Mouse (Mus musculus) adrenal gland (tissue): ENCODE data around the gene Rfc2.

Experiments used
- intact Hi-C: fragments of 180-260 bp; cut with DNase I; formaldehyde crosslinking; loops from one replicate; pipeline ENCODE4 v1.15.1; 2025
- long read RNA-seq, 2 experiments: library from polyadenylated mRNA; unstranded; transcript quantifications; one replicate each; pipeline ENCODE4 v2.0.0; 2020; ENCODE audit warnings: borderline replicate concordance in 1 of 2; ENCODE audit not compliant: insufficient replicate concordance in 1 of 2

The Rfc2 gene
- long read RNA-seq, experiment 1, full-length matches to known transcripts, result 56 of 61 reads
- long read RNA-seq, experiment 1, partial matches to known transcripts, result 2 of 61 reads
- long read RNA-seq, experiment 1, other reads (novel, unspliced or antisense), result 3 of 61 reads
- long read RNA-seq, experiment 2, full-length matches to known transcripts, result 90 of 98 reads
- long read RNA-seq, experiment 2, partial matches to known transcripts, result 0 of 98 reads
- long read RNA-seq, experiment 2, other reads (novel, unspliced or antisense), result 8 of 98 reads

DNA sequence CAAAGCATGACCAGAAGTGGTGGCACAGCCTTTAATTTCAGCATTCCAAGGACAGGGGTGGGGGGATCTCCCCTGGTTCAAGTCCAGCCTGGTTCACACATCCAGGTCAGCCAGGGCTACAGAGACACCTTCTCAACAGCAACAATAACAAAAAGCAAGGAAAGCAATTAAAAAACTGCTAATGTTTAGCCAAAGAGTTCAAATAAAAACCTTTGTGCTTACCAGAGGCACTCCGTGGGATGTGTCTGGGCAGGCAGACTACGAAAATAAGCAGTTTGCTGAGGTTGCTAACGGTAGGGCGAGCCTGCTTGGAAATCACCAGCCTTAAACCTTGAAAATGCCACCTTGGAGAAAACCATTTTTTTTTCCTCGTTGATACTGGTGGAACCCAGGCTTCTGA, at the start of gene Rfc2:
Gene Rfc2, plus strand, starts transcription at position 221 of the 400 bp plus-strand sequence.
- intact Hi-C loops, result no loop called here

DNA sequence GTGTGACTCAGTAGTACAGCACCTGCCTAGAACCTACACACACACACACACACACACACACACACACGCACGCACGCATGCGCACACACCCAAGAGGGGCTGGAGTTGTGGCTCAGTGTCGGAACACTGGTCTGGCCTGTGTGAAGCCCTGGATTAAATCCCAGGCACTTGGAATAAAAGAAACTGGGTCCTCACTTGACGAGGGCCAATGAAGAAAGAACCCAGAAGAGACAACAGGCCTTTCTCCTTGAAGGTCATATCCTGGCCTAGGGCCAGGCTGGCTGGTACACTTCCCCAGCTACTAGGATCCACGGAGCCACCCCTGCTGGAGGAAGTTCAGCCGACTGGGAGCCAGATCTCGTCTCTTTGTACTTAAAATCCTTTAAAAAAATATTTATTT, 49.6 kb upstream of the Rfc2 start:
- intact Hi-C loops, result no loop called here

DNA sequence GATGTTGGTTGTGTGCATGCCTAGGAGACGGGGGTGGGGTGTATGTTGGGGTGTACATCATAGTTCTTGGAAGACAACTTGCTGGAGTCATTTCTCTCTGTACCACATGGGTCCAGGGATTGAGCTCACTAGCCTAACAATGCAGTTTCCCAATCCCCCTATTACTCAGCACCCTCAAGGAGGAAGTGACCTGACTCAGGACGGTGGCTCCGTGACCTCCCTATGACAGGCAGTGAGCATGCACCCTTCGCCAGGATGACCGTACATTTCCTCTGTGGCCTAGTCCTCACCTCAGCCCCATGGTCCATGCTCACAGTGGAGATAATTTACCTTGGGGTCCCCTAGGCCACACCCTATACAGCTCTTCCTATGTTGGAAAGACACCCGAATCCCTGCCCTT, 48.7 kb upstream of the Rfc2 start:
- intact Hi-C loops, result no loop called here

DNA sequence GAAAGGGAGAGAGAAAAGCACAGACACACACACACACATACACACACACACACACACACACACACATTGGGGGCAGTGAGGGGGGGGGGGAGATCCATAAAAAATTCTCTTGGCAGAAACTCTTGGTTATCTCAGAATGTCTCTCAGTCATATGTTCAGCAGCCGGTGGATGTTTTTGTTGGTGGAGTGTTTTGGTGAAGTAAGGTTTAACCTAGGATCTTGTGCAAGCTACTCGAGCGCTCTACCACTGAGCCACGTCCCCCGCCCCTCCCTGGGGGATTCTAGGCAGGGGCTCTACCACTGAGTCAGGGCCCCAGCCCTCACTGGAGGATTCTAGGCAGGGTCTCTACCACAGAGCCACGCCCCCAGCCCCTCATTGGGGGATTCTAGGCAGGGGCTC, 45.1 kb upstream of the Rfc2 start:
- intact Hi-C loops, result no loop called here

DNA sequence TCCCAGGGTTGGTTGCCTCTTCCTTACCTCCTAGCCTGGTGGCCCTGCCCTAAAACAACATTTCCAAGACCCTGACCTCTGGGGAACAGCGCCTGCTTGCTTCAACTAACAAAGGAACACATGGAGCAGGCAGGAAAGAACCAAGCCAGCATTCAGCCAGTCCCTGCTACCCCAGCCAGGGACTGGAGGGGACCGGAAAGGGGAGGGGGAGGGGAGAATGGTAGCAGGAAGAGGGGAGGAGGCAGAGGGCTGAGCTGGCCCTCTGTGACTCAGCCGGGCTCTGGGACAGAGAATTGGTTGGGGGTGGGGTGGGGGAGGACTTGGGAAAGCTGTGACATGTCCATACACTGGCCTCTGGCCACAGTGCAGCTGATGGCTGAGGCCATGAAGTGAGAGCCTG, 41.3 kb upstream of the Rfc2 start:
- intact Hi-C loops, result loop anchor here (5.0 kb wide), 1 partner anchor 37 kb away; no protein-coding TSS in a partner anchor

DNA sequence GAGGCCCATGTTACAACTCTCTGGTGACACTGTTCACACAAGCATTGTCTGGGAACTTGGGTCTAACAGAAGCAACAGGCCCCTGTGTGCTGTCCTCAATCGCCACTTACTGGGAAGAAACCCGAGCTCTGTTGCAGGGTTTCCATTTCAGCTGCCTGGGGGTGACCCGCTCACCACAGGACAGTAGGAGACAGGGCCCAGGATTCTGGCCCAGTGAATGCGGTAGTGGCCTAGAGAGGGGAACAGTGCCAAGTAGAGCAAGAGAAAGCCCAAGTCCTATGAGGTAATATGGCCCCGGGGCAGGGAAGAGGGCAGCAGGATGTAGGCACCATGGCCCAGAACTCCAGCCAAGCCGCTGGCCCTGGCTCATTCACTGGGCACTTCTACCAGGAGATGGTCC, 40.3 kb upstream of the Rfc2 start:
- intact Hi-C loops, result loop anchor here (5.0 kb wide), 1 partner anchor 36 kb away; no protein-coding TSS in a partner anchor

DNA sequence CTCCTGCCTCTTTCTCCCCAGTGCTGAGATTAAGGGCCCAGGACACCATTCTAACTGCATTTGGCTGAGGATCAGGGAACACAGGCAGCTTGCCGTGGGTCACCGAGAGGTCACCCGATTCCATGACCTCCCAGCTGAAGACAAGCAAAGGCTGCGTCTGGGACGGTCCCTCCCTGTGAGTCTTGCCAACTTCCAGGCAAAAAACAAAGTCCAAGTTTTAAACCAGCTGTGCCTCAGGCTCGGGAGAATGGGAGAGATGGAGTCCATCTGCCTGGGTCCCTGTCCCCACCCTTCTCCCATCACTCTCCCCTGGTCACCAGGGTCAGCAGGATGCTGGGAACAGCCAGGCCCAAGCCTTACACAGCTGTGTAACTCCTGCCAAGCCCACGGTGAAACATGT, 39.5 kb upstream of the Rfc2 start:
- intact Hi-C loops, result loop anchor here (5.0 kb wide), 1 partner anchor 36 kb away; no protein-coding TSS in a partner anchor

DNA sequence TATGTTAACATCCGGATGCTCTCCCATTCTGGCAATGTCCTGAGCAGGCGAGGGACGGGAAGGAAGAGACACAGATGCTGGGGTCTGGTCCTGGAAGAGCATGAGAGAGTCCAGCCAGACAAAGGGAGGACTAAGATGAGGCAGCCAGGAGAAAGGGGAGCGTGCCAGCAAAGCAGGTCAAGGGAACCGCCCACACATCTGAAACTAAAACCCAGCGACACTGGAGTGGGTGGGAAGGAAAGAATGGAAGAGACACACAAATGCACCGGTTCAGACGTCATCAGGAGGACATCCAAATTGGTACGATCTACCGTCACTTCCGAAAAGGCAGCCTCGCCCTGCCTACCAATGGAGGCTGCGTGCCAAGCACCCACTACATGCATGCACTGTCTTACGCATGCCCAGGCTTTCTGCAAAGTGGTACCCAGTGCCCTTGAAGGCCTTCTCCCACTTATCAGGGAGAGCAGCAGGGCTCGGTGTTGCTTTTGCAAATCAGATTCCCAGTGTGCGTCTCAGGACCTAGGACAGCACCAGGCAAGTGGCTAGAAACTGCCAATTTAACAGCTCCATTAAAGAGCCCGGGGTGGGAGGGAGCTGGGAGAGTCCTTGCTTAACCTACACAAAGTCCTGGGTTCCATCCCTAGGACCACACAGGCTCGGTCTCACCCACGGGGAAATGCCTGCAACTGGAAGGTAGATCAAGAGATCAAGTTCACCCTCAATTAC, 36.5 kb upstream of the Rfc2 start:
- intact Hi-C loops, result loop anchor here (5.0 kb wide), 1 partner anchor 33 kb away; no protein-coding TSS in a partner anchor

DNA sequence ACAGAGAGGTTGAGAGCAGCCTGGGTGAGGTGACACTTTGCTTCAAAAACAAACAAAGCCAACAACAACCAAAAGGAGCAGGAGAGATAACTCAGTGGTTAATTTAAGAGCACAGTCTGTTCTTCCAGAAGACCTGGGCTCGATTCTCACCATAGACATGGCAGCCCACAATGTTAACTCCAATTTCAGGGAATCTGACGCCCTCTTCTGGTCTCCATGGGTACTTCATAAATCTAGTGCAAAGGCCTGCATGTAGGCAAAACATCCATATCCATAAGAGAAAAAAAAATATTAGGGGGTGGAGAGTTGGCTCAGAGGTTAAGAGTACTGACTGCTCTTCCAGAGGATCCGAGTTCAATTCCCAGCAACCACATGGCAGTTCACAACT, 35.9 kb upstream of the Rfc2 start:
- intact Hi-C loops, result no loop called here

DNA sequence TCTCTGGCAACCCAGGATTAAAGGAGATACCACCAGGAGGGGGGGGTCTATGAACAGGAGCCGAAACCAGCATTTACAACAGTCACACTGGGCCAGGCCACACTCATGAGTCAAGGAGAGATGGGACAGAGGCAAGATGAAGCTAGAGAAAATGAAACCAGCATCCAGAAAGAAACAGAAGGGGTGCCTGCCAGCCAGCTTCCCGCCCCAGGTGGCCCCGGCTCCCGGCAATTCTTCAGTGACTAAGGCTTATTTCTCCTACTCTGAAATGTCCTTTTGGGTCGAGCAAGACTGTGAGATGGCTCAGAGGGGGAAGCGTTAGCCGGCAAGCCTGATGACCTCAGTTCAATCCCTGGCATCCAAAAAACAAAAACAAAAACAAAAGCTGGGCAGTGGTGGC, 34.4 kb upstream of the Rfc2 start:
- intact Hi-C loops, result no loop called here

DNA sequence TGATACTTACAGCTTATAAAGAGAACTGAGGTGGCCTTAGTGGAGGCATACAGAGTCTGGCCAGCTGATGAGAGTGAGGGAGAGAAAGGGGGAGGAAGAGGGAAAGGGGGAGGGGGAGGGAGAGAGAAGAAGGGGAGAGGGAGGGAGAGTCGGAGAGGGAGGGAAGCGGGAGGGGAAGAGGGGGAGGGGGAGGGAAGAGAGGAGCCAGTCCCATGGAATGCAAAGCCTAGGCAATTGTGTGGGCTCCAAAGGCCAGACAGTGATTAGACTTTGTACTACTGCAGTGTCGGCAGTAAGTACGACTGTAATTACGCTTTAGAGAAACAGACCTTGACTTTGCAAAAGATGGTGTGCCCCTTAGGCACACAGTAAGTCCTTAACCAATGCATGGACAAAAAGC, 32.9 kb upstream of the Rfc2 start:
- intact Hi-C loops, result no loop called here

DNA sequence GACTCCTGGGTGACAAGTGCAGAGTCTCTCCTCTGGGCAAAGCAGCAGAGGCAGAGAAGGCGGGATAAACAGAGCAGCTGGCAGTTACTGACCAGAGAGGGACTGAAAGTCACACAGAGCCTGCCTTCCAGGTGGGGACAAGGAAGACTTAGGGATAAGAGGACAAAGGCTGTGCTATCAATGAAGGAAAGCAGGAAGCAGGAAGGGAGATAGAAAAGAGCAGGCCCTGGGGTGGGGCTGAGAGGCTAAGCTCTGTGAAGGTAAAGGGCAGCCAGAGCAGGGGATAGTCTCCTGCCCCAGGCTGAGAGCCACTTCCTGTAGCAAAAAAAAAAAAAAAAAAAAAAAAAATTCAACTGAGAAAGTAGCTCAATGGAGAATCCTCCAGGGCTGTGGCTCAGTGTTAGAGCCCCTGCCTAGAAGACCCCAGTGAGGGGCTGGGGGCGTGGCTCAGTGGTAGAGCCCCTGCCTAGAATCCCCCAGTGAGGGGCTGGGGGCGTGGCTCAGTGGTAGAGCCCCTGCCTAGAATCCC, 31.5 kb upstream of the Rfc2 start:
- intact Hi-C loops, result loop anchor here (5.0 kb wide), 1 partner anchor 42 kb away; no protein-coding TSS in a partner anchor

DNA sequence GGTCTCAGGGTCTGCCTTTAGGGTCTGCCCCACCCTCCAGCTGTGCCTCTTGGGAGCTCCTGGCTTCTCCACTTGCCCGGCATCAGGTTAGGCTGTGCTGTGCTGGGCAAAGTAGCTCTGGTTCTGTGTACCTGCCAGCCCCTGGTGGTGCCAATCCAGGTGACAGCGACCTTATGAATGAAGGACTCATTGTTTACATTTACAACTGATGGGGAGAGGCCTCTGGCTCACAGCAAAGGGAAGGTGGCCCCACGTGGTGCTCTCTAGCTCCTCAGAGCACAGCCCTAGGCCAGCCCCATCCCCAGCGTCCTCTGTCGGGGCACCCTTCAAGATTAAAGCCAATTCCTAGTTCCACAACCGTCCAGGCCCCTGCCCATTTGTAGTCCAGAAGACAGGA, 30.3 kb upstream of the Rfc2 start:
- intact Hi-C loops, result loop anchor here (5.0 kb wide), 1 partner anchor 44 kb away; no protein-coding TSS in a partner anchor

DNA sequence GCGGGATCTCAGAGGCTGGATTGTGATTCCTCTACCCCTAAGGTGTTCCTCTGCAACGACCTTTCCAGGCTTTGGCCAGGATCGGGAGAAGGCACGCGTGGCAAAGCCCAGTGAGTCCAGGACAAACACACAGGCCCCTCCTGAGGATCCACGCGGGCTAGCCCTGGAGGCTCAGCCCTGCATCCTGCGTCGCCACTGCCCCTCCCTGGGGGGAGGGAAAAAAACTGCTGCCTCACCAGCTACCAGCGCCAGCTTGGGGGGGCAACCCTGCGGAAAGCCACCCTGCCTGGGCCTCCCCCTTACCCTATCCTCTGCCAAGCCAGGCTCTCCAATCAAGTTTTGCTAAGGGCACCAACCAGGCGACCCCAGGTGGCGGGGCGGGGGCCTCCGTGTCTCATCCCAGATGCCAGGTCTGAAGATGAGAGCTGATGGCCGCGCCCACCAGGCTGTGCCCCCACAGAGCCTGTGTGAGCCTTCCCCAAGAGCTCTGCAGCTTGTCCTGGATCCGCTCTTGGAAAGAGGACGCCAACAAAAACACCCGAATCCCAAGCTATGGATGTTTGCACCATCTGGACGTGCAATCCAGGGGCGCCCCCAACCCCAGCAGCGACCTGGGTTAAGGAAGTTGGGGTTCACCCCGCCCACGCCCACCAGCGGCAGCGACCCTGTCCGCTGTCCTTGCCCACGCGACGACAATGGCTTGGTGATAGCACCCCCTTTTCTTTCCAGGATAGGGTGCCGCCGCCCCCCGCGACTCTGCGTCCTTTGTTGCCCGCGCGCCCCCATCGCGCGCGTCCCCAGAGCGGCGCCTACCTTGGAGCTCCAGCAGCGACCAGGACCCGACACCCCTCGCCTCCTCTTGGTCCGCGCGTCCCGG, 29.7 kb upstream of the Rfc2 start:
- intact Hi-C loops, result loop anchor here (5.0 kb wide), 1 partner anchor 44 kb away; no protein-coding TSS in a partner anchor

DNA sequence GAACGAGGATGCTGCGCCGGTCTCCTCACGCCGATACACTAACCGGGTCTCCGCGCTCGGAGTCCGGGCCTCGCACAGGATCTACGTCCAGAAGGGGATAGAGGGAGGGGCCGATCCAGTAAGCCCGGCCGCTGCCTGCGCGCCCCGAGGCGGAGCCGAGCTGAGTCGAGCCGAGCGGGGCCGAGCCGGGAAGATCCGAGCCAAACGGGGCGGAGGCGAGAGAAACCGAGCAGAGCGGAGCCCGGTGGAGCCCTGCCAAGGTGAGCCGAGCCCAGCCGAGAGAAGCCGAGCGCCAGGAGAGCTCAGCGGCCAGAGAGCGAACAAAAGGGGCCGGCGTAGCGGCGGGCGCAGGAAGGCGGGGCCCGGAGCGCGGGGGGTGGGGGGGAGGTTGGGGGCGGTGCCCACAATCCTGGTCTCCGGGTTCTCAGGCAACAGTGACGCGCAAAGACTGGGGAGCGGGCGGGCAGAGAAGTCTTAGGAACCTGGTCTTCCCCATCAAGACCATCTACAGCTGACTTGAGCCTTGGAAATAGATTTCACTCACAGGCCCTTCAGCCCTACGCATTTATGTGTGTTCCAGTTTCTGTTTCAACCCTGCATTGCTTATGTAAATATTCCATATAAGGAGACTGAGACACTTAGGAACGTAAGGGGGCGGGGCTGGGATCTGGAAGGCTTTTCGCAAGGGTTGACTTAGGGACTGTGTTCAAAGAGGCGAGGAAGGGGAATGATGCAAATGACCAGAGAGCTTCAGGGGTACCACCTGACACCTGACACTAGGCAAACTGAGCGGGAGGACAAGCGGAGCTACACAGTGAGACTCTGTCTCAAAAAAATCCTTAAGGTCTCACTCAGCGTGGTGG, 28.8 kb upstream of the Rfc2 start, which contains the start of gene Clip2:
Gene Clip2, minus strand, starts transcription at position 325 of the 863 bp plus-strand sequence.
- intact Hi-C loops, result loop anchor here (5.0 kb wide), 1 partner anchor 45 kb away; no protein-coding TSS in a partner anchor

DNA sequence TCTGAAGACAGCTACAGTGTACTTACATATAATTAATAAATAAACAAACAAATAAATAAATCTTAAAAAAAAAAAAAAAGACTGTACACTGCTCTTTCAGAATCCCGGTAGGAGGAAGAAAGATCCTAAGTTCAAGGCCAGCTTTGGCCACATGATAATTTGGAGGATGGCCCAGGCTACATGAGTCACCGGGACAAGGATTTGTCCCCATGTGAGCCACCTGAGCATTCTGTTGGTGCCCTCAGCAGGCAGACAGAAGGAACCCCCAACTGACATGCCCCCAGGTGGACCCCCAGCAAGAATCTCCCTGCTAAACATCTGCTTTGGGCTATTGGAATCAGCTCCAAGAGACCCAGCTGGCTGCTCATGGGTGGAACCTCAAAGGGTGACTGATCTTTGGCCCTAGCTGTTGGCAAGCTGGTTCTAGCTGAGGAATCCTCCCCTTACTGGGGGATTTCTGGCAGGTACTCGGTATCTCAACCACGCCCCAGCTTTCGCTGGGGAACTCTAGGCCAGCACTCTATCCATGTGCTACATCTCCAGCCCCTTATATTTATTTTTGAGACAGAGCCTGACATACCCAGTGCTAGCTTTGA, 27.1 kb upstream of the Rfc2 start:
- intact Hi-C loops, result loop anchor here (5.0 kb wide), 1 partner anchor 47 kb away; no protein-coding TSS in a partner anchor

DNA sequence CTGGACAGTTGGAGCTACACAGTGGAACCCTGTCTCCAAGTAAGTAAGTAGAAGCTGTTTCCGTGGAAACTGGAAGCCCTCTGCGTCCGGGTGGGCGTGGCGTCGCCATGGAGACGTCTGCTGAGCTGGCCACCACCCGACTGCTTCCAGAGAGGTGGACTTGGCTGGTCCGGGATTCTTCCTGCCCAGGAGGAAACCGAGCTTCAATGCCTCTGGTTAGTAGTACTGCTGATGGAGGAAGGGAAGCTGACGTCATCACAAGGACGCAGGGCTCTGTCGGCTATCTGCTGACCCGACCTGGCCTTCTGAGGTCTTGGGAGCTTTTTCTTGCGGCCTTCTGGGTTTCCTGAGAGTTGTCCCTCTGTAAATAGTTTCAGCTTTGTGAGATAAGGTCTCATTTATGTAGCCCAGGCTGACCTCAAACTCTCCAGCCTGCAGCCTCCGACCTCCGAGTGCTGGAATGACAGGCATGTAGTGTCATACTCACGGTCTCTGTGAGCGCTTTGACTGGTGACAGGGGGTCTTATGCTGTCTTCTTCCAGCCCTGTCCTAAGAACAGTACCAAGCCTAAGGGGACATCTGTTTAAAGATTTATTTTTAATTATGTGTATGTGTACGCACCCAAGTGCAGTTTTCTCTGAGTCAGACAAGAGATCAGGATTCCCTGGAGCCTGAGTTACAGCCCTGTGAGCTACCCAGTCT, 25.6 kb upstream of the Rfc2 start:
- intact Hi-C loops, result no loop called here

DNA sequence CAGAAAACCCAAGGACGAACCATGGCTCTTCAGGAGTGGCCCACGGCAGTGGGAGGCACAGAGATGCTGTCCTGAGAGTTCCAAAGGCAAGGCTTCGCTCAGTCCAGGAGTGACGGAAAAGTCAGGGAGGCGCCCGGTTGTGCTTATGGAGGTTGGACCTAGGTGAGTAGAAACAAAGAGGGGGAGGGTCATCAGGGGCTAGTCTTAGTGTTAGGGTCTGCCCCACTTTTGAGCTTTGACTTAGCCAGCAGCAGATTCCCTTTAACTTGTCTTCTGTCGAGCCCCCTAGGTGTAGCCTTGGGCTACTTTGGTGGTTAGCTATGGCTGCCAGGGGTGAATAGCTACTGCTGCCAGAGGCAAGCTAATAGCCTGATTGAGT, 21.1 kb upstream of the Rfc2 start, which contains the start of gene Syna:
Gene Syna, minus strand, starts transcription at position 101 of the 379 bp plus-strand sequence.
- intact Hi-C loops, result no loop called here
